Mouse (Mus musculus) kidney, embryonic 16.5 days (tissue): ENCODE data around the gene Atp5d. TPM values are rescaled to one million over a fixed set of nuclear protein-coding genes. Genes with fewer than 3 reads are reported as not detected.

Experiments
- ATAC-seq: fragments of 200-750 bp; cut with Nextera tagmentation; 2 replicates; pipeline ENCODE4 v1.8.0; 2017; ENCODE audit warnings: moderate TSS enrichment; ENCODE audit not compliant: low FRiP score, low TSS enrichment
- H3K27ac ChIP-seq: fragments of 300-500 bp; sonication (generic); 2 replicates; pipeline ENCODE4 v1.5.1; 2014; ENCODE audit warnings: low read length
- H3K27me3 ChIP-seq: fragments of 300-500 bp; sonication (generic); 2 replicates; pipeline ENCODE4 v1.6.1; 2014; ENCODE audit warnings: low read length, control low read depth, mixed read lengths; ENCODE audit not compliant: insufficient read depth
- H3K36me3 ChIP-seq: fragments of 300-500 bp; sonication (generic); 2 replicates; pipeline ENCODE4 v1.6.1; 2014; ENCODE audit warnings: low read length, control low read depth, mixed read lengths; ENCODE audit not compliant: insufficient read depth
- H3K4me1 ChIP-seq: fragments of 300-500 bp; sonication (generic); 2 replicates; pipeline ENCODE4 v1.6.1; 2014; ENCODE audit warnings: low read length, control low read depth, mixed read lengths; ENCODE audit not compliant: insufficient read depth
- H3K4me2 ChIP-seq: fragments of 300-500 bp; sonication (generic); replicated peaks from 2 replicates; pipeline ENCODE4 v1.6.1; 2014; ENCODE audit warnings: low read depth, low read length
- H3K4me3 ChIP-seq: fragments of 300-500 bp; sonication (generic); 2 replicates; pipeline ENCODE4 v1.5.1; 2014; ENCODE audit warnings: mild to moderate bottlenecking, low read length
- H3K9ac ChIP-seq: fragments of 300-500 bp; sonication (generic); replicated peaks from 2 replicates; pipeline ENCODE4 v1.6.1; 2014; ENCODE audit warnings: low read length
- H3K9me3 ChIP-seq: fragments of 300-500 bp; sonication (generic); 2 replicates; pipeline ENCODE4 v1.6.1; 2016; ENCODE audit warnings: low read length, control low read depth
- WGBS: fragments of 180-500 bp; shearing (Covaris S2); extraction: QIAGEN DNeasy Blood & Tissue Kit; methylation state at CpG from one replicate; pipeline ENCODE4 v1.1.7; 2014; 5-methylcytosine and 5-hydroxymethylcytosine counted together
- polyA plus RNA-seq: library from polyadenylated mRNA; unstranded; fragments of >200 nt; fragmentation: Nextera tagmentation; extraction: Ambion mirVana; gene quantifications from 2 replicates; pipeline ENCODE4 v1.2.1, GENCODE M21; 2015

Gene Atp5d
- polyA plus RNA-seq, 1 experiment from 2014 or later = 676 TPM

DNA sequence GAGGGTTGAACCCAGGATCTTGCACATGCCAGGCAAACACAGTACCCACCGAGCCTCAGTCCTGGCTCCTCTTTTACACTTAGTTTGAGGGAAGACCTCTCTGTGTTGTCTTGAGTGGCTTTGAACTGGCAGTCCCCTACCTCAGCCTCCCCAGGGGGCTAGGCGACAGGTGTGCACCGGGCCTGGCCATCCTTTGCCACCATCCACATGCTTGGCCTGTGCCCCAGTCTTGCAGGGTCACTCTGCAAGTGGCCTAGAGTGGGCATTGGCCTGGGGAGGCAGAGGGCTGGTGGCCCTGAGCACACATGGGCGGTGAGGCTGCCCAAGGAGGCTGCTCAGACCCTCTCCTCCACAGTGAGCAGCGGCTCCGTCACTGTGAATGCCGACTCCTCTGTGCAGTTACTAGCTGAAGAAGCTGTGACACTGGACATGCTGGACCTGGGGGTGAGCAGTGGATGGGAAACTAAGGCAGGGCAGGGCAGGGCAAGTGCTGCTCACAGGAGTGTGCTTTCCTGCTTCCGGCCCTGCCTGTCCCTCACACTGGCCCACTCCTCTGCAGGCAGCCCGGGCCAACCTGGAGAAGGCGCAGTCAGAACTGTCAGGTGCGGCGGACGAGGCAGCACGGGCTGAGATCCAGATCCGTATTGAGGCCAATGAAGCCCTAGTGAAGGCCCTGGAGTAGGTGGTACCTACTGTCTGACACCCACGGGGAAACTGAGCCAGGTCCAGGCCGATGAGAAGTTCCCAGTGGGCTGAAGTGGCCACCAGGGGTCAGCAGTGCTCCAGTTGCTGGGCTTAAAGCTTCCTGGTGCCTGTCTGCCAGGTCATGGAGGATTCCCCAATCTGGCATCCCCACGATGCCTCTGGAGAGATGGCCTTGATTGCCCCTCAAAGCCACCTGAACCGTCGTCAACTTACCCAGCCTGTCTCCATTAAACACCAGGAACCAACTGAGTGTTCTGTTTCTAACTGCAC lies 6.7 kb downstream of the Atp5d start:
- H3K27ac ChIP-seq = no peak overlapping the region

DNA sequence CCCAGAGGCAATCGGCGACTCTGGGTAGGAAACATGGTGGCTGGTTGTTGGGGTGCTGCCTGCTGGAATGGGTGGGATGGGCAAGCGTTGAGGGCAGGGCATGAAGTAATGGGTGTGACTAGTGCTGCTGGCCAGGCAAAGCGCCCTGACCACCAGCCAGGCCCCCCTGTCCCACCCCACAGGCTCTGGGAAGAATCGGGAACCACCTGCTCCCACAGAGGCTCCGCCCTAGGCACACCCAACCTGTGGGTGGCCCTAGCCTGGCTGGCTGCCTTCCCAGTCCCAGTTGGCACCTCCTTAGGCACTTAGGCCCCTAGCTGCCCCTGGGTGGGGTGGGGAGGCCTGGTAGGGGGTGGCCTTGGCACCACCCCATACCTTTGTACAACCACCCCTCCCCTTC lies 7.5 kb downstream of the Atp5d start:
- Histone ChIP-seq H3K27ac (0 out of 2 replicates have a peak overlapping the region, but pooled peaks have one; percentile 69), H3K27me3 (no peaks in the 10 kb centered on the region), H3K36me3 (peaks cover 39% of the 10 kb centered on the region), H3K4me3 (no peak overlapping the region), H3K4me2 (no peak overlapping the region), H3K9me3 (no peaks in the 10 kb centered on the region), H3K4me1 (peaks cover 46% of the 10 kb centered on the region), H3K9ac (no peak overlapping the region)
- no peak for ATAC-seq
- 84% methylated on average over 6 of the region's 6 CpGs for WGBS

More for the DNA sequence above, 6.7 kb downstream of the Atp5d start:
- H3K9ac ChIP-seq = no peak overlapping the region
- no peaks in the 10 kb centered on the region for H3K9me3 ChIP-seq
- H3K27me3 ChIP-seq = no peaks in the 10 kb centered on the region
- peaks cover 38% of the 10 kb centered on the region for H3K36me3 ChIP-seq
- no peak overlapping the region for H3K4me2 ChIP-seq
- no peak for ATAC-seq
- H3K4me3 ChIP-seq = 0 out of 2 replicates have a peak overlapping the region, but pooled peaks have one; percentile 1
- peaks cover 46% of the 10 kb centered on the region for H3K4me1 ChIP-seq
- WGBS = 71% methylated on average over 20 of the region's 20 CpGs

DNA sequence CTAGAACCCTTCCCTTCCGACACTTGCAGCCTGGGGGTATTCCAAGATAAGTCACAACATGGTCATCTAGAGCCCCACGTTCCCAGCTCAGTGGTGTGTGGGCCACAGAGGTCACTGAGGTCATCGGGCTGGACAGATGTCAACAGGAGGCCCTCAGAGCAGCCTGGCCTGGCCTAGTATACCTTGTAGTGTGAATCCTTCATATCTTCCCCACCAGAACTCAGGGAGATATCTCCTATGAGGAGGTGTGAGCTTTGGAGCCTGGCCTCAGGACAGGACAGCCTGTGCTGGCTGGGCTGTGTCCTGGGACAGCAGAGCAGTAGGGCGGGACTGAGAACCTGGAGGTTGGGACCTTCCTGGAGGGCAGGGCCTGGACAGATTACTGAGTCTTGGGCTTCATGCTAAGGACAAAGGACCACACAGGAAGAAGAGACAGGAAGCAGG lies 8.2 kb downstream of the Atp5d start:
- Histone ChIP-seq H3K27ac (peak overlapping the region; percentile 69), H3K9me3 (no peaks in the 10 kb centered on the region), H3K4me1 (peaks cover 39% of the 10 kb centered on the region), H3K9ac (peak overlapping the region; percentile 16; the same call in 1 of the 2 replicates), H3K36me3 (peaks cover 42% of the 10 kb centered on the region), H3K27me3 (no peaks in the 10 kb centered on the region), H3K4me2 (no peak overlapping the region), H3K4me3 (no peak overlapping the region)
- WGBS = 65% methylated on average over 4 of the region's 4 CpGs
- ATAC-seq = no peak

DNA sequence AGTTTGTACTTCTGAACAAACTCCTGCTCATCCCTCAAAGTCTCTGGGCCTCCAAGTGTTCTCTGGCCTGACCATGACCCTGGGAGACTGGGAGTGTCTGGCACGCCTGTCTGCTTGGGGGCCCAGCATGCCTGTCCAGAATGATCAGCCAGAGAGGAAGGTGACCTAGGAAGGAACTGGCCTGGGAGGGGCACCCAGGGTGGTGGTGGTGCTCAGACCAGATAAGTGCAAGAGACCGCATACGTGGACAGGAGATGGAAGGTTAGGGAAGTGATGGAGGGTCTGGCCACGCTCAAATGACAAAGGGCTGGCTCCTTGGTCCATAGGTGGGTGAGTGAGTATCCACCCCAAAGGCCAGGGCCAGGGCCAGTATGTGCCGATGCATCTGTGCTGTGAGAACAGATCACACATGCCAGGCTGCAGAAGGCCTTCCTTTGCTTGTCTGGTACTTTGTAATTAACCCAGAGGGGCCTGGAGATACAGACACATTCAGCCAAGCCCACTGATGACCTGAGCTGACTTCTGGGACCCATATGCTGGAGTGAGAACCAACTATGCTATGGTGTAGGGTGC lies 8.8 kb downstream of the Atp5d start:
- WGBS = 69% methylated on average over 5 of the region's 5 CpGs
- Histone ChIP-seq H3K9me3 (no peaks in the 10 kb centered on the region), H3K27me3 (no peaks in the 10 kb centered on the region), H3K4me2 (peak overlapping the region; percentile 69), H3K4me3 (peak overlapping the region; percentile 98), H3K36me3 (peaks cover 47% of the 10 kb centered on the region), H3K27ac (peak overlapping the region; percentile 99), H3K9ac (peak overlapping the region; percentile 97), H3K4me1 (peaks cover 41% of the 10 kb centered on the region)
- no peak for ATAC-seq

DNA sequence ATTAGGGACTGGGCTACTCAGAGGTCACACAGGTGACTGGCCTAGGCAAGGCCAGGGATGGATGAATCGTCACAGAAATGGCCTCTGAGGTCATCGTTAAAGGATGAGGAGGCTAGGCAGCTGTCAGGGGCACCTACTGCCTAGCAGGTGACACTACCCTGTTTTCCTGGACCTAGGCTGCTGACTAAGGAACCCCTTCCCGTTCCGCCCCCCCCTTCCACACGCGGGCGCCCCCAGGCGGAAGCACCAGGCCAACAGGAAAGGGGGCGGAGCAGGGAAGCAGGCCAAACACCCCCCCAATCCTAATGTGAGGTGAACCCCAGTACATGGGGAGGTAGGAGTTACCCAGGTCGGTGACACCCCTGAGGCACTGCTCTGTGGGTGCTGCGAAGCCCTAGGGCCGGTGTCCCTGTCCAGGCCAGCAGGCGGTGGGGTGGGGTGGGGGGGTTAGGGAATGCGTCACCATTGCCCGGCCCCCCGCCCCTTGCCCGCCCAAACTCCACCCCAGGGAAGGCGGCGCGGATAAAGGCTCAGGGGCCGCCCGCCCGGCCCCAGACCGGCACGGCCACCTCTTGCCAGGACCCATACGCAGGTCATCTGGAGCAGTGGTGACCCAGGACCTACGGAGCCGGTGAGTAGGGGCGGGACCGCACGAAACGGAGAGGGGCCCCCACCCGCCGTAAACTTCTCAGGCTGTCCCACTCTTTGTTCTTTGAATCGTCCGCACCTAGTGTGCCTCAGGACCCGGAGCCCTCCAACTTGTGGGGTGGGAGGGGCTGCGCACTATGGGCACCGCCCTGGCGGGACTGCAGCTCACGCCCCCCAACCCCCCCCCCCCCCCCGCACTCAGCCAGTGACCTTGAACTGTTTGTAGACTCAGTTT lies 9.5 kb downstream of the Atp5d start, which contains the start of gene Midn:
Gene Midn, plus strand, starts transcription at position 554 of the 883 bp plus-strand sequence.
- H3K9me3 ChIP-seq = no peaks in the 10 kb centered on the region
- H3K27ac ChIP-seq = peak within 1 kb of the TSS; percentile 99
- H3K4me2 ChIP-seq = peak within 1 kb of the TSS; percentile 69
- peak within 1 kb of the TSS; percentile 97 for H3K9ac ChIP-seq
- H3K4me3 ChIP-seq = peak within 1 kb of the TSS; percentile 98
- peaks cover 54% of the 10 kb centered on the region for H3K36me3 ChIP-seq
- ATAC-seq = peak; percentile 46
- H3K4me1 ChIP-seq = peaks cover 44% of the 10 kb centered on the region
- H3K27me3 ChIP-seq = no peaks in the 10 kb centered on the region
- 1% methylated on average over 35 of the region's 42 CpGs for WGBS

DNA sequence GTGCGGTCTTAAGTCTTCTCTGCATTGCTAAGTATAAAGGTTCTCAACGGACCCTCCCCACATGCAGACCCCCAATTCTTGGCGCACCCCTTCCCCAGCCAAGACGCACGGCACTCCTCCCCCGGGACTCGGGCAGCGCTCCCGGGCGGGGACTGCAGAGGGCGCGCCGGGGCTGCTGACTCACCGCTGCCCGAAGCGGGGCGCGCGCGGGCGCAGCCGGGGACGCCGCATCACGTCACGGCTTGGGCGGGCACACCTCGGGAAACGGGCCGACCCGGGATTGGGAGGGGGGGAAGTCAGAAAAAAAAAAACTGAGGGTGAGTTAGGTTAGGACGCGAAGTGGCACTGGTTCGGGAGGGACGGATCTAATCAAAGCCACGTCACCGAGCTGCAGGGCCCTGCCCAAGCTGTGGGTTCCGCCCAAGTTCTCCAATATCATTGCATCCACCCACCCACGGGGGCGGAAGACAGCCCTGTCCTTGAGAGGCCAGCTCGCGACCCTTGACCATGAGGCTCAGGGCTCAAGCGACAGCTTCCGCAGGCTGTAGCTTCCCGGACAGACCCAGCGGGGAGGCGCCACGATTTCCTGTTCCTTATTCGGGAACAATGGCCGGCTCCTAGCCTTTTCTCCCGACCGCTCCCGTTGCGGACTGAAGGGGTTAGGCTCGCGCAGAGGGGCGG lies 10.3 kb downstream of the Atp5d start:
- ATAC-seq = peak; percentile 57
- peaks cover 45% of the 10 kb centered on the region for H3K4me1 ChIP-seq
- H3K27ac ChIP-seq = peak overlapping the region; percentile 99
- under 1% methylated on average over 57 of the region's 57 CpGs for WGBS
- H3K4me3 ChIP-seq = peak overlapping the region; percentile 98
- peak overlapping the region; percentile 69 for H3K4me2 ChIP-seq
- no peaks in the 10 kb centered on the region for H3K27me3 ChIP-seq
- peak overlapping the region; percentile 97 for H3K9ac ChIP-seq
- H3K36me3 ChIP-seq = peaks cover 58% of the 10 kb centered on the region
- H3K9me3 ChIP-seq = no peaks in the 10 kb centered on the region

DNA sequence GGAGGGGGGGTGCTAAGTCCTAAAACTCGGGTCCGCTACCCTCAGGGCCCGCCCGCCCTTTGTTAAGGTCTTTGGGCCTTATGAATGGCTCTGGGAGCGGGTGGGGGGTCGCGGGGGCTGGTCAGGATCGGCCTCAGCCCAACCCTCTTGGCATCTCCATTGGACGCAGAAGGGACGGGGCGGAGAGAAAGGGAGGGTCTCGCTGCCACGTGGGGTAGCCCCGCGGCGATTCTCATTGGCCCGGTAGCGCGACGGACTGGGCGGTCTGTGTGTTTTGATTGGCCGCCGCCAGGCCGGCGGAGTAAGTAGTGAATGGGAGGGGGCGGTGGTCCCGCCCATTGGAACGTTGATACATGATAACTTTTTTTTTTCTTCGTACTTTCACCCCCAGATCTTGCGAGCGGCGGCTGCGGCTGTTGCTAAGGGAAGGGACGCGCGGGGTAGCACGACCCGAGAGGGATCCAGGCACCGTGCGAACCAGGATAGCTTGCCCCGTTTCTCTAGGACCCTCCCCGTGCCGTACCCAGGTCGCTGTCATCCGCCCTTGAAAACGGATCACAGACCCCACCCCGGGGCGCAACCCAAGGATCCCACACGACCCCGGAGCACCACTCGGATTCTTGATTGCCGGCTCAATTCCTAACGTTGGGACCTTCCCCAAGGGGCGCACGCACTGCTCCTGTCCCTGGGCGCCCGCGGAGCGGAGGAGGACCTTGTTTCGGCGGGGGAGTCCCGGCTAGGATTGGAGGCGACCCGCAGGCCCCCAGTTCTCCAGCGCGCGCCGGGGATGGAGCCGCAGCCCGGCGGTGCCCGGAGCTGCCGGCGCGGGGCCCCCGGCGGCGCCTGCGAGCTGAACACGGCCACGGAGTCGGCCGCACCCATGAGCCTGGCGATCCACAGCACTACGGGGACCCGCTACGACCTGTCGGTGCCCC lies 11.1 kb downstream of the Atp5d start:
- Histone ChIP-seq H3K36me3 (peaks cover 58% of the 10 kb centered on the region), H3K4me1 (peaks cover 54% of the 10 kb centered on the region), H3K9ac (peak overlapping the region; percentile 98), H3K27ac (peak overlapping the region; percentile 99), H3K4me3 (peak overlapping the region; percentile 98), H3K4me2 (peak overlapping the region; percentile 93), H3K27me3 (no peaks in the 10 kb centered on the region), H3K9me3 (no peaks in the 10 kb centered on the region)
- WGBS = under 1% methylated on average over 88 of the region's 88 CpGs
- peak; percentile 77 for ATAC-seq
